ENCODE assay signal across 8 mouse cellular contexts in the genomic region with DNA sequence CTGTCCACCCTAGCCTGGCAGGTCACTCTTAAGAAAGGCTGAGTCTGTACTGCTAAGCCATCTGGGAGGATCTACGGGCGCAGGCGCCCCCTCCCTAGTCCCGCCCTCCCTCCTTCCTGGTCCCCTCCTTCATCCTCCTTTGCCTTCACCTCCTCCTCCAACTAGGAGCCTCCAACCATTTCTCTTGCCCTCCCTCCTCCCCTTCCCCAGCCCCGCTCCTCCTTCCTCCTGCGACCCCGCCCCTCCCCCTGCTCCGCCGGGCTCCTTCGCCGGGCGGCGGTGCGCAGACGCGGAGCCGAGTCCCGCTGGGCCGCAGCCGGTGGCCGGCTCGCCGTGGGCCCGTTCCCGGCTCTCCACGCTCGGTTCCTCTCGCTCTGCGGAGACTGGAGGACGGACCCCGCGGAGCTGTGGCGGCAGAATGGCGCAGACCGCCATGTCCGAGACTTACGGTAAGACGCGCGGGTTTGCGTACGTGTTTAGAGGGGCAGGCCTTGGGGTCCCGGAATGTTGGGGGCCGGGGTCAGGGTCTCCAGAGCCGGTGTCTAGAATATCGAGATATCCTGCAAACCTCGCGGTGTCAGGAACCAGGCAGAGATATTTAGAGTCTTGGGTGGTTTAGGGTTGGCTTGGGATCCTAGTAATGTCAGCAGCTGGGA. TPM values are rescaled to one million over a fixed set of nuclear protein-coding genes. Genes with fewer than 3 reads are reported as not detected.
DNase-seq lines count a peak whose midpoint lies in the region; ATAC-seq and TF ChIP-seq lines count a peak whose summit lies in the region.

TSS of gene Rab4a (plus strand) at position 268 of the 656 bp plus-strand sequence.

- peak within 1 kb of the TSS; percentile 95 for H3K9ac ChIP-seq in MEL (ENCODE audit: control insufficient read depth, low read depth, low read length, poor library complexity, severe bottlenecking)
- H3K9ac ChIP-seq in lung, embryonic 16.5 days (ENCODE audit: low read length), result peak within 1 kb of the TSS; percentile 87

- no peaks in the 10 kb centered on the region for H3K27me3 ChIP-seq in MEL (ENCODE audit: control insufficient read depth in 1 of 2, insufficient read depth in 2 of 2, low read length in 2 of 2)
- no peaks in the 10 kb centered on the region for H3K27me3 ChIP-seq in lung, embryonic 16.5 days (ENCODE audit: control insufficient read depth, insufficient read depth, low read depth, low read length)

- DNase-seq in MEL (ENCODE audit: low read depth, low spot score), result peak; percentile 94
- DNase-seq in cerebellum, adult 9-10 months, result peak; percentile 85
- DNase-seq in layer of hippocampus, adult 9-11 months, result peak; percentile 72
- peak; percentile 72 for DNase-seq in retina, adult 2 months (ENCODE audit: low read depth, low spot score)
- DNase-seq in thymus, postnatal 36 days, result peak; percentile 64 to 75

- H3K79me2 ChIP-seq in MEL (ENCODE audit: control insufficient read depth, insufficient read depth, low read length, poor library complexity), result peaks cover 45% of the 10 kb centered on the region

- peaks cover 9 to 18% of the 10 kb centered on the region in 2 experiments for H3K4me1 ChIP-seq in MEL (ENCODE audit: control insufficient read depth in 1 of 2, insufficient read depth in 2 of 2, low read length in 2 of 2)
- H3K4me1 ChIP-seq in lung, embryonic 16.5 days (replicated peaks; ENCODE audit: control insufficient read depth, insufficient read depth, low read length), result peaks cover 21% of the 10 kb centered on the region

- H3K27ac ChIP-seq in MEL (ENCODE audit: control insufficient read depth, low read depth, low read length), result peak within 1 kb of the TSS; percentile 76
- peak within 1 kb of the TSS; percentile 47 for H3K27ac ChIP-seq in lung, embryonic 16.5 days (ENCODE audit: low read length)

- H3K36me3 ChIP-seq in MEL (ENCODE audit: control insufficient read depth in 1 of 2, insufficient read depth in 2 of 2, low read length in 2 of 2), result peaks cover 0 to 27% of the 10 kb centered on the region in 2 experiments; a peak in 3 of 4 replicates
- H3K36me3 ChIP-seq in lung, embryonic 16.5 days (ENCODE audit: control insufficient read depth, insufficient read depth, low read length), result no peaks in the 10 kb centered on the region

- peak; percentile 78 to 89 for TF ChIP-seq POLR2A in MEL (IDR thresholded peaks at IDR 0.05; ENCODE audit: control insufficient read depth in 1 of 2, insufficient read depth in 1 of 2, low read depth in 1 of 2, low read length in 2 of 2, poor library complexity in 1 of 2)

- TF ChIP-seq EP300 in MEL (IDR thresholded peaks at IDR 0.05; ENCODE audit: low read depth in 1 of 2, low read length in 2 of 2), result peak in 1 of 2 experiments; percentile 13; a peak in 1 of 4 replicates

- peak; percentile 78 for ATAC-seq in frontal cortex, adult (ENCODE audit: low TSS enrichment)
- ATAC-seq in hematopoietic stem cell, adult 5-6 weeks (replicated peaks in 1 of 2; ENCODE audit: insufficient read depth in 1 of 2, low FRiP score in 2 of 2, low TSS enrichment in 1 of 2, low read depth in 1 of 2, poor library complexity in 2 of 2, severe bottlenecking in 2 of 2), result peak; percentile 61 to 65
- ATAC-seq in lung, embryonic 16.5 days (ENCODE audit: low read depth), result peak; percentile 96

- TF ChIP-seq CTCF in MEL (IDR thresholded peaks at IDR 0.05 in 2 of 3, conservative IDR thresholded peaks at IDR 0.05 in 1 of 3; ENCODE audit: control insufficient read depth in 1 of 3, insufficient read depth in 1 of 3, low read depth in 2 of 3, low read length in 3 of 3, poor library complexity in 1 of 3, severe bottlenecking in 1 of 3), result no peak

- no peak for TF ChIP-seq RAD21 in MEL (IDR thresholded peaks at IDR 0.05; ENCODE audit: low read depth, low read length)

- no peaks in the 10 kb centered on the region for H3K9me3 ChIP-seq in MEL (replicated peaks; ENCODE audit: insufficient read depth, low read length)
- no peaks in the 10 kb centered on the region for H3K9me3 ChIP-seq in lung, embryonic 16.5 days (ENCODE audit: control insufficient read depth, low read length)

- H3K4me2 ChIP-seq in lung, embryonic 16.5 days (ENCODE audit: low read depth, low read length), result peak within 1 kb of the TSS; percentile 86

- under 1% methylated on average over 47 of the region's 48 CpGs for WGBS in lung, embryonic 16.5 days

- H3K4me3 ChIP-seq in MEL (ENCODE audit: control insufficient read depth in 1 of 2, insufficient read depth in 1 of 2, low read depth in 2 of 2, low read length in 2 of 2), result peak within 1 kb of the TSS; percentile 76 to 85
- peak within 1 kb of the TSS; percentile 78 for H3K4me3 ChIP-seq in lung, embryonic 16.5 days (ENCODE audit: low read length)

TF ChIP-seq in MEL, 35 proteins besides CTCF, POLR2A, EP300 and RAD21:
- TF ChIP-seq USF2 (IDR thresholded peaks at IDR 0.05; ENCODE audit: borderline replicate concordance in 1 of 2, insufficient read depth in 1 of 2, low read depth in 1 of 2, low read length in 2 of 2) (no peak), CHD1 (IDR thresholded peaks at IDR 0.05; ENCODE audit: low read depth, low read length) (peak; percentile 88; the same call in 1 of the 2 replicates), NELFE (IDR thresholded peaks at IDR 0.05; ENCODE audit: low read depth, low read length) (peak; percentile 78), KAT2A (conservative IDR thresholded peaks at IDR 0.05; ENCODE audit: low read depth, low read length) (no peak), MXI1 (IDR thresholded peaks at IDR 0.05; ENCODE audit: low read depth, low read length) (no peak; the same call in none of the 2 replicates), ETS1 (IDR thresholded peaks at IDR 0.05; ENCODE audit: low read depth, low read length) (peak; percentile 51; the same call in 1 of the 2 replicates), TCF12 (IDR thresholded peaks at IDR 0.05; ENCODE audit: low read depth, low read length) (0 out of 2 replicates have a peak, but pooled peaks have one; percentile 34), ZNF384 (IDR thresholded peaks at IDR 0.05; ENCODE audit: low read depth, low read length) (no peak), JUND (IDR thresholded peaks at IDR 0.05; ENCODE audit: low read depth, low read length) (no peak), TBP (IDR thresholded peaks at IDR 0.05; ENCODE audit: low read depth, low read length) (peak; percentile 54), MAZ (IDR thresholded peaks at IDR 0.05; ENCODE audit: low read depth, low read length) (peak; percentile 87), MEF2A (IDR thresholded peaks at IDR 0.05; ENCODE audit: extremely low read depth, insufficient replicate concordance, low read depth, low read length, poor library complexity, severe bottlenecking) (no peak), TAL1 (IDR thresholded peaks at IDR 0.05; ENCODE audit: low read length) (no peak), CHD2 (IDR thresholded peaks at IDR 0.05; ENCODE audit: low read length) (no peak), HCFC1 (IDR thresholded peaks at IDR 0.05; ENCODE audit: low read depth, low read length) (peak; percentile 59), MYB (IDR thresholded peaks at IDR 0.05; ENCODE audit: low read depth, low read length) (no peak), SIN3A (IDR thresholded peaks at IDR 0.05; ENCODE audit: low read length) (peak; percentile 39), RCOR1 (IDR thresholded peaks at IDR 0.05; ENCODE audit: low read depth, low read length) (no peak), UBTF (IDR thresholded peaks at IDR 0.05; ENCODE audit: borderline replicate concordance, insufficient read depth, low read depth, low read length) (0 out of 2 replicates have a peak, but pooled peaks have one; percentile 38), MYC (IDR thresholded peaks at IDR 0.05; ENCODE audit: low read depth, low read length) (no peak), GATA1 (IDR thresholded peaks at IDR 0.05; ENCODE audit: low read depth, low read length) (no peak), ELF1 (IDR thresholded peaks at IDR 0.05; ENCODE audit: low read depth, low read length) (peak; percentile 65), POLR2AphosphoS2 (IDR thresholded peaks at IDR 0.05; ENCODE audit: low read length) (0 out of 2 replicates have a peak, but pooled peaks have one; percentile 56), ZC3H11A (IDR thresholded peaks at IDR 0.05; ENCODE audit: low read depth, low read length) (no peak), MAFK (IDR thresholded peaks at IDR 0.05; ENCODE audit: borderline replicate concordance, low read depth, low read length) (no peak), USF1 (IDR thresholded peaks at IDR 0.05; ENCODE audit: low read depth, low read length) (no peak), BHLHE40 (IDR thresholded peaks at IDR 0.05; ENCODE audit: borderline replicate concordance, low read depth, low read length) (0 out of 2 replicates have a peak, but pooled peaks have one; percentile 36), E2F4 (IDR thresholded peaks at IDR 0.05; ENCODE audit: borderline replicate concordance, low read depth, low read length) (no peak), MAX (IDR thresholded peaks at IDR 0.05; ENCODE audit: low read length) (no peak), GABPA (IDR thresholded peaks at IDR 0.05; ENCODE audit: low read depth, low read length) (no peak), POLR2AphosphoS5 (IDR thresholded peaks at IDR 0.05; ENCODE audit: borderline replicate concordance, low read depth, low read length) (no peak), ZMIZ1 (IDR thresholded peaks at IDR 0.05; ENCODE audit: low read depth, low read length) (peak; percentile 82), NRF1 (IDR thresholded peaks at IDR 0.05; ENCODE audit: insufficient read depth, low read depth, low read length, poor library complexity, severe bottlenecking) (peak; percentile 87)

RNA-seq across cellular contexts. Expression of gene Rab4a, which starts in this region (rescaled TPM):
- 22.2 and 23.1 TPM in 2 replicates for total RNA-seq in MEL (2012; rRNA removed)
- 10 to 100 TPM in 1 of 2 experiments, not detected in 1; 44.6 TPM for polyA plus RNA-seq in MEL (2012; ENCODE audit: insufficient read depth in 1 of 2, insufficient read length in 2 of 2, low read depth in 1 of 2, low replicate concordance in 2 of 2, missing spikeins in 1 of 2)
- total RNA-seq in hematopoietic stem cell, adult 5-6 weeks (2017), result 6.7 and 13.9 TPM in 2 replicates
- 27.4 and 32.2 TPM in 2 replicates for polyA plus RNA-seq in lung, embryonic 16.5 days (2015; fragmentation: Nextera tagmentation; extraction: Ambion mirVana)

Comparison
In these comparisons a context has a peak if more than half of its experiments do, and no peak if none do; other contexts are left out.
1. Peak in every context shown above with its lines: DNase-seq, ATAC-seq, H3K4me3 ChIP-seq and H3K27ac ChIP-seq.